Mouse (Mus musculus) heart, adult 8-10 months (tissue): ENCODE results near the gene Hoxa3. TPM values are rescaled to one million over a fixed set of nuclear protein-coding genes. Genes with fewer than 3 reads are reported as not detected.
A peak's percentile ranks its signal among the peaks of the same experiment; 100 is the strongest.

Experiments
- DNase-seq: peaks from one replicate; pipeline ENCODE4 v3.0.0; 2022; ENCODE audit warnings: low spot score
- total RNA-seq, 4 experiments: library from RNA; stranded (reverse); gene quantifications; 2 replicates each; pipeline ENCODE4 v1.2.4; 2022

Hoxa3 gene
- total RNA-seq, 4 experiments from 2014 or later, result 0.16 to 0.89 (median 0.31) TPM

DNA sequence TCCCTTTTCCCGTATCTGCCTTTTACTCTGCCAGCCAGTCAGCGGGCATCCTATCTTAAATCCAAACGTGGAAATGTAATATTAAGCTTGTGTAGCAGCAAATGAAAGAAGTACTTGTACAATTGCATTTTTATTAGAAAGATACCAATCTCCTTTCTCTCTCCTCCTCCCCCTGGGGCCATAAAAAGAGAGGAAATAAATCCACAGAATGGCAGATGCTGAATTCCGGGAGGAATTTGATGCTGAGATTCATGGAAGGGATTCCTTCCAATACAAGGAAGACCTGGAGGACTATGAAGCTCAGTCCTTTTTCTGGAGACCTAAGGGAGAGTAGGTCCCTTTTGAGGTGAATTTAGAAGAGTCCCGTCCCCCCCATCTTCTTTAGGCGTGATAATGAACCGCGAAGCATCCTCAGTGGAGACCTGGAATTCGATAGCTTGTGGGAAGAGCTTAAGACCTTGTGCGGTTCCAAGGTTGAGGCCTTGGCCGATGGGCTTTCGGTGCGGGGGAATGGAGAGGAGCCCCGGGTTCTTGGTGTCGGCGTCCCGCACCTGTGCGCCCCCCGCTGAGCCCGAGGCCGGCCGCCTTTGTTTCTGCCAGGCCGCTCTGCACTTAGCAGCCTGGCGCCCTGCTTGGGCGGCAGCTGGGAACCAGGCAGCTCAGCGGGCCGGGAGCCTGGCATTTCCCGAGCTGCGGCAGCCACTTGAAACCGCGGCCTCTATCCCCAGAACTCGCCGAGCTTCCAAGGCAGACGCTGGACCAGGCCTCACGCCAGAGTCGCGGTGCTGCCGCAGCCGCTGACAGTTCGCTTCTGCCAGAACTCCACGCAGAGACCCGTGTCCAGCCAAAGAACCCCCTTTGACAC lies 44.7 kb downstream of the Hoxa3 start:
- DNase-seq, result no peak

GRCm38 (mm10) chr6:52167736-52168161 lies 45.4 kb downstream of the Hoxa3 start:
- DNase-seq, result no peak

- DNase-seq, result no peak
Measured at GRCm38 (mm10) chr6:52167176-52167575, 46.0 kb downstream of the Hoxa3 start.

DNA sequence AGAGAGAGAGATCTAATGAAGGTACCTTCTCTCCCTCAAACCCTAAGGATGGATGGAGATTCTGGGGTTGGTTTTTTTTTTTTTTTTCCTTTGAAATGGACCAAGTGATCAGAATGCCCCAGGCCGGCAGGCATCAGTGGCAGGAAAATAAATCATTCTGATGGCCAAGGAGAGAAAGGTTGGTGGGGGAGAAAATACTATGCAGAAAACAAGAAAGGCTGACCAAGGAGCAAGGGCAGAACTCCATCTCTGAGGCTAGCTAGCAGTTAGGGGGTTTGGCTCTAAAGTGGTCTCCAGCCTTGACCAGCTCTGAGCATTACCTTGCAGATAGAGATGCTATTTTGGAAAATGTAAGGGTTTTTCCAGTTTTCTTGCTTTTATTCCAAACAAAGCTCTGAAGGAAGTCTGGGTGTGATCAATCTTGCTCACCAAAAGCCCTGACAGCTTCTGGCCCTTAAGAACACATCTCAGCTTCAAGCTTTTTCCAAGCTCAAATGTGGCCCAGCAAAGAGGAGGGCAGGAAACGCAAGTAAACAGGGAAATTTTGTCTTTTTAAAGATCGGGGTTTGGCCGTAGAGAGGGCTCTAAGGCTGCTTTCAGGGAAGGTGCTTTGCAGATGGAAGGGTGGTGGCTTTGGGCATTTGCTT lies 46.6 kb downstream of the Hoxa3 start:
- DNase-seq, result no peak

DNA sequence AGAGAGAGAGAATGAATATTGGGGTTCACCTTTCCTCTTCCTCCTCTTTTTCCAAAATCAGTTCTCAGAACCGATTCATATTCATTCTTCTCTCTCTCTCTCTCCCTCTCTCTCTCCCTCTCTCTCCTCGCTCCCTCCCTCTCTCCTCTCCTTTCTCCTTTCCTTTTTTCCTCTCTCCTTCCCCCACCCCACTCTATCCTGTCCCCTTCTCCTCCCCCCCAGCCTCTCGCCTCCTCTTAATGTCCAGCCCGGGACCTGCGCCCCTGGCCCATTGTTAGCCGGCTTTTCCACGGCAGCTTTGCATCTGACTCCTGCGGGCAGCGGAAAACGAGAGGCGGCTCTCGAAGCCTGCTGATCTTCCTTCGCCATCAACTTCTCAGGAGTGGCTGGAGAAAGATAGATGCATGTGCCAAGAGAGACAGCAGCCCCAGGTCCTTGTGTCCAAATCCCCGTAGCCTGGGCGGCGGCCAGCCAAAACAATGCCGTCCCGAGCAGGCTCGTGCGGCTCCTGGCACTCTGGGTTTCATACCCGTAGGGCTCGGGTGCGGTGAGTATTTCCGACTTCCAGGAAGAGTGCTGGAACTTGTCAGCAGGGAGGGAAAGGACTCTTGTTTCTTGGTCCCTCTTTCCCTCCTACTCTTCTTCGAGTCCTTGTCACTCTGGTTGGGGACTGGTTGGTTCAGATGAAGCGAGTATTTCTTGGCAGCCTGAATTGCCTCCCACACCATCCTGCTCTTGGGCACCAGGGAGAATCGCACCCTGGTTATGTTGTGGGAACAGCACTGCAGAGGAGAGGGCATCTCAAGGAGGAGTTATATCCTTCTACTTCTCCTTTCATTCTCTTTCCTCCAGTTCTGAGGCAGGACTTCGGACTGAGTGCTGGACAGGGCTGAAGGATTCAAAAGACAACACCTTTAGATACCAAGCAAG lies 47.4 kb downstream of the Hoxa3 start:
- DNase-seq, result no peak

DNA sequence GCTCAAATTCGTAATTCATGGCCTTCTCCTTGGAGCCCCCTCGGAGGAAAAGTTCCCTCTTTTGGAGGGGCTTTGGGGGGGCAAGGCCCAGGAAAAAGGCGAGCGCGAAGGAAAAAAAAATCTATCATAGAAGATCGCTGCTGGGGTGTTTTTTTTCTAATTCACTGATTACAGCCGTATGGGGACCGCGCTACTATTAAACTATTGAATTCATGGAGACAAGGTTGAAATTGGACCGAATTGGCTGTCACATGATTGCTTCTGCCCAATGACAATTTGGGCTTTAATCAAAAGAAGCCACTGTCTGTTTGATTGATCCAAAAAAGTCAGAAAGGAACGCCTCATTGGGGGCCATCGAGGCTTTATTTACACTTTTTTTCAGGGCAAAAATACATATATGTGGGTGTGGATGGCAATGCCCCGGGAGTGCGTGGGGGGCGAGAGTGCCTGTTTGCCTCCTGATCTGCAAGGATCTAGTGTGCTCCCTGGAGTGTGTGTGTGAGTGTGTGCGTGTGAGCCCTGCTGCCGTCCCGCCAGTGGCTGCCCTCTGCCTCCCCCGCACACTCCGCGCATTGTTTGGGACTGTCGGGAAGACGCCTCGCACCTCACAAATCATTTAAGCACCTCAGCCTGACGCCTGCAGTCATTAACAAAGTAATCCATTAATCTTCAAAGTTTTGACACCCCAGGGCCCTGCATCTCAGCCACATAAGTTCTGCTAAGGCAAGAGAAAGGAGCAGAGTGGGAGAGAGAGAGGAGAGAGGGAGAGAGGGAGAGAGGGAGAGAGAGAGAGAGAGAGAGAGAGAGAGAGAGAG lies 48.3 kb downstream of the Hoxa3 start, which contains the start of gene Hoxa2:
TSS of gene Hoxa2 (minus strand) at position 206 of the 815 bp plus-strand sequence.
- no peak for DNase-seq

- no peak for DNase-seq
Measured at GRCm38 (mm10) chr6:52164051-52164625, 49.0 kb downstream of the Hoxa3 start.

DNA sequence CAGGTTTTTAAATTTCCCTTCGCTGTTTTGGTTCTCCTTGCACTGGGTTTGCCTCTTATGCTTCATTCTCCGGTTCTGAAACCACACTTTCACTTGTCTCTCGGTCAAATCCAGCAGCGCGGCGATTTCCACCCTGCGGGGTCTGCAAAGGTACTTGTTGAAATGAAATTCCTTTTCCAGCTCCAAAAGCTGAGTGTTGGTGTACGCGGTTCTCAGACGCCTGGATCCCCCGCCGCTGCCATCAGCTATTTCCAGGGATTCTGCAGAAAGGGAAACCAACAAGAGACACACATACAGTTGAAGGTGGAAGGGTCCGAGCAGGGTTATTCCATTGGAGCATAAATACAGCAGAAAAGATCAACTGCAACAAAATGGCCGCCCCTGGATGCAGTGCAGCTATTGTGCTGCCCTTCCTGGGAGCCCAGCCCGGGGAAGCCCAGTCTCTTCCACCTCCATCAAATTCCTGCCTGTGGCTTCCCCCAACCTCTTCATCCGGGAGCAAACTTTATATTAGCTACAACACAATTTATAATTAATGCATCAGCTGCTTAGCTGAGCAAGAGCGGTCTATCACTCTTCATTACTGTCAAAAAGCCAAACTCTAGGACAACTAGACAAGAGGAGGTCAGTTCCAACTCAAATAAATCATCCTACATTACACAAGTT lies 49.6 kb downstream of the Hoxa3 start:
- DNase-seq, result no peak

DNA sequence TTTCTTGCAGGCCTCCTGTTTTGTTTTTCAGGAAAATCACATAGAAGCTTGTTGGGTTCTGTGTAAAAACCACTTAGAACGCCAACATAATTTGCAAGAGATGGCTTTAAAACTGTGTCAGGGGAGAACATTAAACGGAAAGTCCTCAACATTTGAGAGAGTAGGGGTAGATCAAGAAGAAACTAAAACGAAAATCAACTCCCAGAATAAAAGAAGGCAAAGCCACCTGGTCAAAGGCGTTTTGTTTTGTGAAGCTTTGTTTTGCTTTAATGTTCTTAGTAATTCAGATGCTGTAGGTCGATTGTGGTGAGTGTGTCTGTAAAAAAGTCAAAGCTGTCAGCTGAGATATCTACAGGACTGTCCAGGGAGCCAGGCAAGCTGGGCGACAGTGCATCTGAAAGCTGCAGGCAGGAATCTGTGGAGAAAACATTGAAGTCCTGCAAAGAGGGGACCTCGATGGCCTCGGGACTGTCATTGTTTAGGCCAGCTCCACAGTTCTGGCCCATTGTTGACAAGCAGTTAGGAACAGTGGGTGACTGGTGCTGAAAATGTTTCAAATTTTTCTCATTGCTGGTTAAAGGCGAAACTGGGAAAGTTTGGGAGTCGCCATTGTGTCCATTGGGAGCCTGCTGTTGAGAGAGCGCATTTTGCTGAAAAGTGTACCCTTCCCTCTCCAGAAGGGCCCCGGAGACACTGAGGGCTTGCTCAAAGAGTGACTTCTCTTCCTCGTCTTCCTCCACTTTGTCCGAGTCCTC lies 50.3 kb downstream of the Hoxa3 start:
- no peak for DNase-seq

DNA sequence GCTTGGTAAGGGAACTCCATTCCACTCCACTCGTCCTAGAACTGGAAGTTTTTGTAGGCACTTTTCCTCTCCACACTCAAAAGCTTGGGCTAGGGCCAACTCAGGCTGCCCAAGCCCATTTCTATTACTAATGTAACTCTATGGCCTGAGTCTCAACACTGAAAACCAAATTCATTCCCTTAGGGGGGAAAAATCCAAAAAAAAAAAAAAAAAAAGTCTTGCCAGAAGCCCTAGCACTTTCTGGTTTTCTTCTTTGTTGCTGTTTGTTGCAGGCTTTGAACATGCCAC lies 51.1 kb downstream of the Hoxa3 start:
- no peak for DNase-seq

- DNase-seq, result no peak
Measured at GRCm38 (mm10) chr6:52161336-52162092, 51.6 kb downstream of the Hoxa3 start.

GRCm38 (mm10) chr6:52160511-52161335 lies 52.4 kb downstream of the Hoxa3 start:
- no peak for DNase-seq

DNA sequence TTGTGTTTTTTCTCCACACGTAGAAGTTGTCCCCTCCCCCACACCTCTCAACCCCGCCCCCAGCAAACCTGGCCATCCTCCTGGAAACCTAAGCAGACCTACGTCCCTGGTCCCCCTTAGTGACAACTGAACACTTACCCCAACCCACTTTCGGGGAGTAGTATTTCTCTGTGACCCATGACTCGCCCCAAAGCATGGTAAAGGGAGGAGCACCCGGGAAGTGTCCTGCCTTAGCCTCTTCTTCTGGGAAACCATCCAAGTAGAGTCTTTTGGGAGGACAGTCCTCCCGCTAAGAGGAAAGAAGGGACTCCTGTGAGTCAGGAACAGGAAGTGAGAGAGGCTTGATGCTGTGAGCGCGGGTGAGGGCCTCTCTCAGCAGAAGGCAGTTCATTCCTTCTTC lies 53.2 kb downstream of the Hoxa3 start:
- no peak for DNase-seq

DNA sequence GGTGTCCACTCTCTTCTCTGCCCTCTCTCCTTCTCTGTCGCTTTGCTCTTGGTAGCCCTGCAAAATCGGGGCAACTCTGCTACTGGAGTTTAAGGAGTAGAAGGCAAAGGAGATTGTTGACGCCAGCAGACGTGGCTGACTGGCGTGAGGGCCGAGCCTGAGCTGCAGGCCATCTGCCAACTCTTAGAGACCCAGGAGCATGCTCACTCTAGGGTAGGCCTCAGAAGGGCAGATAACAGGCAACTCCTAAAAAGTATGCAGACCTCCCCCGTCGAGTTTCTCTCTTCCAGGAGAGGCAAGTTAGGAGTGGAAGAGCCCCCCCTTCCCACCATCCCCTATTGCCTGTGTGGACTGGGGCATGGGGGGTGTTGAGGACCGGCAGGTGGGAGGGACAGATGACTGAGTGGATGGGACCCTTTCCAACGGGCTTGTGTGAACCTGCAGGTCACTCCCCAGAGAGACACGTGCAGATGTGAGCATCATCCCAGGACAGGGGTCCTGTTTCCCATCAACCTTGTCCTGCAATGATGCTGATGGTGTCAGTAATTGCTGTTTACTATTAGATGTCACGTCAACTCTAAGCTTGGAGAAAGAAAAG lies 53.9 kb downstream of the Hoxa3 start:
- DNase-seq, result no peak

DNA sequence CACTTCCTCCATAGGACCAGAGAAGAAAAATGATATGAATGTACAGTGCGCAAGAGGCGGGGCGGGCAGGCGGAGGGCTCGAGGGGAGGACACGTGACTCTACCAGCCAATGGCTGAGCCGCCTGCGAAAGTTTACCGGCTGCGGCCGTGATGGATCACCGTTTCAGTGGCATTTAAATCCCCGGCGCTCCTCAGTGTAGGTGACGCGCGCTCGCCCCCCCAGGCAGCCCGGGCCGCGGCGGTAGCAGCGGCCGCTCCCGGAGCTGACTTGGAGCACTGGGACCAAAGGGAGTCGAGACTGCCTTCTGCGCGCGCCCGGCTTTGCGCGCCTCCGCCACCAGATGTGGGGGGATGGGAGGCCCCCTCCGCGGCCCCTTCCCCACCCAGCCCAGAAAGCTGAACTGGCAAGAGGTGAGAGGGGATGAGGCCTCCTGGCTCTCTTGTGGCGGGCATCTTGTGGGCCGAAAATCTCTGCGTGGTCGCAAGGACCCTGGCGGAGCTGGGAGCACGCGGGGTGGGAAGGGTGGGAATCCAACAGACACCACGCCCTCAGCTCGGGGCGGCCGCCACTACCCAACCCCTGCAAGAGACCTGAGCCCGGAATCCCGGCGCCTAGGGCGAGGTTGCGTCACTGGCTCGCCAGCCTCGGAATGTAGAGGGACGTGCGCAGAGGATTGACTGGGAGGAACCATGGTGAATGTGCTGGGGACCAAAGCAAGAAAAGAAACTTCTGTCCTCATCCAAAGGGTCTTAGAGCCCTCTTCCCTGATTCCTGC lies 54.7 kb downstream of the Hoxa3 start, which contains the start of gene Hoxa1:
TSS of gene Hoxa1 (minus strand) at position 42 of the 776 bp plus-strand sequence.
- peak; percentile 66 for DNase-seq

GRCm38 (mm10) chr6:52157466-52158275 lies 55.5 kb downstream of the Hoxa3 start:
- DNase-seq, result no peak
